Mouse (Mus musculus) spleen, postnatal 14 days (tissue): ENCODE measurements around the gene Casz1.

ENCODE experiments used
- DNase-seq, 2 experiments: peaks; one replicate each; pipeline ENCODE4 v3.0.0; 2021 to 2022; ENCODE audit warnings: low spot score in 2 of 2

The Casz1 gene

DNA sequence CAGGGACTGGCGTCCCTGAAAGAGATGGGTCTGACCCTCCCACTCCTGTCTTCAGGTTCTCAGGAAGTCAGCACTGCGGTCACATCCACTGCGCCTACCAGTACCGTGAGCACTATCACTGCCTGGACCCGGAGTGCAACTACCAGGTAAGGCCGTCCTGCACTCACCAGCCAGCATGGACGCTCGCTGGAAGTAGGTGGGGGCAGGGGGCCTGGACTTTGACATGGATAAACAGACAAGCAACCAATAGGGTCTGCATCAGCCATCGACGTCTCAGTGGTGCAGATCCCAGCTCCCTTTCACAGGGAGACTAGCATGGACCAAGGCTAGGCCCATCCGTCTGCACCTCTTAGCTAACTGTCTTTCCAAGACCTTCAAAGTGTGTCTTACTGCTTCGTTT is 131.9 kb downstream of the Casz1 start:
- no peak for DNase-seq

GRCm38 (mm10) chr4:148936727-148937126 is 132.5 kb downstream of the Casz1 start:
- DNase-seq: no peak

DNA sequence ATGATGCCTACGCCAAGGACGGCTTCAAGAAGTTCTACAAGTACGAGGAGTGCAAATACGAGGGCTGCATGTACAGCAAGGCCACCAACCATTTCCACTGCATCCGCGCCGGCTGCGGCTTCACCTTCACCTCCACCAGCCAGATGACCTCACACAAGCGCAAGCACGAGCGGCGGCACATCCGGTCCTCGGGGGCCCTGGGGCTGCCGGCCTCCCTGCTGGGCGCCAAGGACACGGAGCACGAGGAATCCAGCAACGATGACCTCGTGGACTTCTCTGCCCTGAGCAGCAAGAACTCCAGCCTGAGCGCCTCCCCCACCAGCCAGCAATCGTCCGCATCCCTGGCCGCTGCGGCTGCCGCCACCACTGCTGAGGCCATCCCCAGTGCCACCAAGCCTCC is 134.3 kb downstream of the Casz1 start:
- DNase-seq: no peak

- DNase-seq: peak; percentile 44 to 56
Observed at GRCm38 (mm10) chr4:148940674-148941211, 136.5 kb downstream of the Casz1 start.

DNA sequence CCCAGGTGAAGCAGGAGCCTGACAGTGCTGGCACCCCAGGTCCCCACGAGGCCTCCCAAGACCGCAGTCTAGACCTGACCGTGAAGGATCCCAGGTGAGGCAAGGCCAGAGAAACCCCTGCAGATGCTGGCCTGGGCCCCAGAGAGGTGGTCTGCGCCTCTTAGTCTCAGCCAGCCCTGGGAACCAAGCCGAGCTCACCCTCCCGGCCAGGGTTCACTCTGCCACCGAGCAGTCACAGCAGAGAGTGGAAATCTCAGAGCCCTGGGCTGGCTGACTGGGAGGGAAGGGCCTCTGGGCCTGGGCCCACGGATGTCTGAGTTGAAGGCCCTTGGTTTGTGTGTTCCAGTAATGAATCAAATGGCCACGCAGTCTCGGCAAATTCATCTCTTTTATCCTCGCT is 137.1 kb downstream of the Casz1 start:
- no peak for DNase-seq

- DNase-seq: no peak
Observed at GRCm38 (mm10) chr4:148943099-148943498, 138.9 kb downstream of the Casz1 start.

DNA sequence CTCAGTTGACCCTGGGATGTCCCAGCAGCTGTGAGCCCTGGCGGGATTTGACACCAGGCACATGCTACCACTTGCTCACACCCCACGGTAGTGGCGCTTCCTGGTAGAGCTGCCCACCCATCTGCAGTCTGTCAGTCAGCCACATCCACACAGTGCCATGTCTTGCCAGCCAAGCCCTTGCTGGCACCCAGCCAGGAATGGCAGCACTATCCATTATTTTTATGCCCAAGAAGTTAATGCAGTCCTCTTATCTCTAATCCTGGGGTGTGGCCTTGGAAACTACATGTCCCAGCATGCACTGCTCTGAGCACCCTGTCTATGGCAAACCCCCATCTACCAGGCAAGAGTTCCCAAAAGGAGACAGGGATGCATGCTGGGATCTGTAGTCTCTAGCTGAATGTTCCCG is 141.2 kb downstream of the Casz1 start:
- DNase-seq: no peak

DNA sequence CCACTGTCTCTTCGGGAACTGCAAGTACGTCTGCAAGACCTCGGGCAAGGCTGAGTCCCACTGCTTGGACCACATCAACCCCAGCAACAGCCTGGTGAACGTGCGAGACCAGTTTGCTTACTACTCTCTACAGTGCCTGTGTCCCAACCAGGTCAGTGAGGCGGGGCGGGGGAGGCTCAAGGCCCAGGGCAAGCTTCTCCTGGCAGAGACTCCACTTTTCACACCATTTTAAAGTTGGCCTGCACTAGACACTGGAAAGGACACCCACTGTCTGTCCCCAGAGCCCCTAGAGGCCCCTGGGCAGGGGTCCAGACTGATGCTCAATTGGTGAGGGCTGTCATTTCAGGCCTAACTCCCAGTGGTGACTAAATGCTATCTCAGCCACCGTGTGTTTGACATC is 141.8 kb downstream of the Casz1 start:
- DNase-seq: no peak

GRCm38 (mm10) chr4:148947833-148948388 is 143.7 kb downstream of the Casz1 start:
- DNase-seq: no peak

GRCm38 (mm10) chr4:148950487-148950886 is 146.3 kb downstream of the Casz1 start:
- DNase-seq: no peak

GRCm38 (mm10) chr4:148950932-148951650 is 146.9 kb downstream of the Casz1 start:
- DNase-seq: no peak

DNA sequence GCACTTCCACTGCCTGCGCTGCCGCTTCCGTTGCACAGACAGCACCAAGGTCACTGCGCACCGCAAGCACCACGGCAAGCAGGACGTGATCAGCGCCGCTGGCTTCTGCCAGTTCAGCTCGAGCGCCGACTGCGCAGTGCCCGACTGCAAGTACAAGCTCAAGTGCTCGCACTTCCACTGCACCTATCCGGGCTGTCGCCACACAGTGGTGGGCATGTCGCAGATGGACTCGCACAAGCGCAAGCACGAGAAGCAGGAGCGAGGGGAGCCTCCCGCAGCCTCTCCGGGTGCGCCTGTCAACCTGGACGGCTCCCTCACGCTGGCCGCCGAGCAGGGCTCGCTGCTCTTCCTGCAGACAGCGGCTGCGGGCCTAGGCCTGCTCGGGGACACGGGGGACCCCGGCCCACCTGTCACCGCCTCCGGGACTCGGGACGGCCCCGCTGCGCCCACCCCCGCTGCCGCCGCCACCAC is 147.6 kb downstream of the Casz1 start:
- DNase-seq: no peak

GRCm38 (mm10) chr4:148952328-148953222 is 148.3 kb downstream of the Casz1 start:
- DNase-seq: no peak

GRCm38 (mm10) chr4:148955131-148955813 is 151.0 kb downstream of the Casz1 start:
- no peak for DNase-seq

DNA sequence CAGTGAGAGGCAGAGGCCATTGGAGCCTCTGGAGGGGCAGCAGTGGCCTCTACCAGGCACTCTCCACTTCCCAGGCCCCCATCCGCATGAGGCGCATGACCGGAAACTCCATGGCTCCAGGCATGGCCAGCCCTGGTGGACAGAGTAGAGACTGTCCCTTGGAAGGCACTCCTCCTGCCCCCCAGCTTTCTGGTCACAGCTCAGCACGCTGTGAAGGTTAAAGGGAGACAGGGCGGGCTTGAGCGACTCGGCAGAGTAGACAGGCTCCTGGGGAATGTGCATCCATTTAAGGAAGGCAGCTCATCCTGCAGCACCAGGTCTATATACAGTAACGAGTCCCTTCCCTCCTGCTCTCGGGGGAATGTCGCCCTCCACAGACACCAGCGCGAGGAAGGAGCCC is 155.8 kb downstream of the Casz1 start:
- no peak for DNase-seq

GRCm38 (mm10) chr4:148961081-148961480 is 156.9 kb downstream of the Casz1 start:
- DNase-seq: no peak

DNA sequence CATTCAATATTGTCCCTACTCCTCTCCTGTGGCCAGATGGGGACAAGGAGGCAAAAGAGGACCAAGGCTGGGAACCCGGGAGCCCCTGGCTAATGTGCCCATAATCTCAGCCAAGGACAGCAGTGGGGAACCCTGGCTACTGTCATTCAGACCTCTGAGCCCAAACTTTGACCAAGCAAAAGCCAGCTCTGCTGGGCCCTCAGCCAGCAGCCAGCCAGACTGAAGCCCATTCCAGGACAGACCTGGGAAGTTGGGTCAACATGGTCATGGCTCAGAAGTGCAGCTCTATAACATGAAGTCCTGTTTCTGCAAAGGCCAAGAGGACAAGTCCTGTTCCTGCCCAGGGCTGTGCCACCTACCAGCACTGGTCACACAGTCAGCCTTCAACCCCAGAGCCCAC is 157.9 kb downstream of the Casz1 start:
- no peak for DNase-seq

GRCm38 (mm10) chr4:148964541-148965310 is 160.5 kb downstream of the Casz1 start:
- no peak for DNase-seq

GRCm38 (mm10) chr4:148966132-148966531 is 161.9 kb downstream of the Casz1 start:
- DNase-seq: no peak

GRCm38 (mm10) chr4:148968859-148969258 is 164.6 kb downstream of the Casz1 start:
- DNase-seq: no peak

- no peak for DNase-seq
Observed at GRCm38 (mm10) chr4:148969610-148970009, 165.4 kb downstream of the Casz1 start.
